Mouse (Mus musculus): Measurements from ENCODE around the gene Tasp1. TPM values are rescaled to one million over a fixed set of nuclear protein-coding genes. Genes with fewer than 3 reads are reported as not detected.
"Not testable (repeated sequence)": the region's sequence is repeated elsewhere in the genome, so short reads cannot be mapped to it uniquely, and the experiment has no call there.

Gene Tasp1
- polyA plus RNA-seq, 1 experiment from 2014 or later, result 17.7 TPM

- not testable (repeated sequence) for H3K27me3 ChIP-seq; H3K4me2 ChIP-seq (replicated peaks); H3K36me3 ChIP-seq; H3K9me3 ChIP-seq (replicated peaks); H3K27ac ChIP-seq; H3K4me1 ChIP-seq; H3K9ac ChIP-seq; H3K4me3 ChIP-seq; ATAC-seq (ENCODE audit: low FRiP score)
- 90% methylated on average over 2 of the region's 2 CpGs for WGBS
Measured at GRCm38 (mm10) chr2:139869071-139869470, 197.5 kb downstream of the Tasp1 start.

- not testable (repeated sequence) for H3K36me3 ChIP-seq; H3K4me3 ChIP-seq; H3K27me3 ChIP-seq; ATAC-seq (ENCODE audit: low FRiP score); H3K9me3 ChIP-seq (replicated peaks); H3K27ac ChIP-seq; H3K4me2 ChIP-seq (replicated peaks); H3K9ac ChIP-seq; H3K4me1 ChIP-seq
- WGBS, result 95% methylated on average over 3 of the region's 3 CpGs
Measured at GRCm38 (mm10) chr2:139863396-139863795, 203.2 kb downstream of the Tasp1 start.

- H3K9me3 ChIP-seq (replicated peaks), result no peaks in the 10 kb centered on the region
- H3K27me3 ChIP-seq, result no peaks in the 10 kb centered on the region
- H3K36me3 ChIP-seq, result no peaks in the 10 kb centered on the region
- H3K9ac ChIP-seq, result no peak overlapping the region
- ATAC-seq (ENCODE audit: low FRiP score), result no peak
- no peak overlapping the region for H3K27ac ChIP-seq
- H3K4me1 ChIP-seq, result no peaks in the 10 kb centered on the region
- H3K4me2 ChIP-seq (replicated peaks), result no peak overlapping the region
- WGBS, result 93% methylated on average over 5 of the region's 5 CpGs
- H3K4me3 ChIP-seq, result no peak overlapping the region
Measured at GRCm38 (mm10) chr2:139860133-139860494, 206.5 kb downstream of the Tasp1 start.

GRCm38 (mm10) chr2:139859424-139860132 lies 207.0 kb downstream of the Tasp1 start:
- Histone ChIP-seq H3K4me2 (replicated peaks) (no peak overlapping the region), H3K27me3 (no peaks in the 10 kb centered on the region), H3K27ac (no peak overlapping the region), H3K4me3 (no peak overlapping the region), H3K9me3 (replicated peaks) (no peaks in the 10 kb centered on the region), H3K9ac (no peak overlapping the region), H3K4me1 (no peaks in the 10 kb centered on the region), H3K36me3 (no peaks in the 10 kb centered on the region)
- ATAC-seq (ENCODE audit: low FRiP score), result no peak
- WGBS, result 58% methylated on average over 3 of the region's 3 CpGs

- Histone ChIP-seq H3K27me3 (no peaks in the 10 kb centered on the region), H3K4me3 (no peak overlapping the region), H3K9me3 (replicated peaks) (no peaks in the 10 kb centered on the region), H3K4me2 (replicated peaks) (no peak overlapping the region), H3K36me3 (no peaks in the 10 kb centered on the region), H3K9ac (no peak overlapping the region), H3K4me1 (no peaks in the 10 kb centered on the region), H3K27ac (no peak overlapping the region)
- 89% methylated on average over 1 of the region's 1 CpGs for WGBS
- no peak for ATAC-seq (ENCODE audit: low FRiP score)
Measured at GRCm38 (mm10) chr2:139849621-139850020, 217.0 kb downstream of the Tasp1 start.

- no peaks in the 10 kb centered on the region for H3K36me3 ChIP-seq
- no peak for ATAC-seq (ENCODE audit: low FRiP score)
- H3K4me1 ChIP-seq, result no peaks in the 10 kb centered on the region
- H3K9ac ChIP-seq, result no peak overlapping the region
- no peak overlapping the region for H3K4me3 ChIP-seq
- no peaks in the 10 kb centered on the region for H3K27me3 ChIP-seq
- 75% methylated on average over 1 of the region's 1 CpGs for WGBS
- H3K27ac ChIP-seq, result no peak overlapping the region
- no peak overlapping the region for H3K4me2 ChIP-seq (replicated peaks)
- H3K9me3 ChIP-seq (replicated peaks), result no peaks in the 10 kb centered on the region
Measured at GRCm38 (mm10) chr2:139841359-139841758, 225.2 kb downstream of the Tasp1 start.

GRCm38 (mm10) chr2:139840941-139841340 lies 225.7 kb downstream of the Tasp1 start:
- H3K4me2 ChIP-seq (replicated peaks), result no peak overlapping the region
- no peaks in the 10 kb centered on the region for H3K9me3 ChIP-seq (replicated peaks)
- no peak overlapping the region for H3K27ac ChIP-seq
- no peak for ATAC-seq (ENCODE audit: low FRiP score)
- WGBS, result 75% methylated on average over 5 of the region's 5 CpGs
- no peaks in the 10 kb centered on the region for H3K27me3 ChIP-seq
- no peak overlapping the region for H3K4me3 ChIP-seq
- no peak overlapping the region for H3K9ac ChIP-seq
- H3K4me1 ChIP-seq, result no peaks in the 10 kb centered on the region
- H3K36me3 ChIP-seq, result no peaks in the 10 kb centered on the region

GRCm38 (mm10) chr2:139821589-139822378 lies 244.8 kb downstream of the Tasp1 start:
- Histone ChIP-seq H3K4me1 (no peaks in the 10 kb centered on the region), H3K4me3 (no peak overlapping the region), H3K9ac (no peak overlapping the region), H3K27me3 (no peaks in the 10 kb centered on the region), H3K9me3 (replicated peaks) (no peaks in the 10 kb centered on the region), H3K4me2 (replicated peaks) (no peak overlapping the region), H3K27ac (no peak overlapping the region), H3K36me3 (no peaks in the 10 kb centered on the region)
- WGBS, result 79% methylated on average over 8 of the region's 8 CpGs
- no peak for ATAC-seq (ENCODE audit: low FRiP score)

- H3K9me3 ChIP-seq (replicated peaks), result no peaks in the 10 kb centered on the region
- no peak overlapping the region for H3K4me2 ChIP-seq (replicated peaks)
- no peak for ATAC-seq (ENCODE audit: low FRiP score)
- WGBS, result 83% methylated on average over 3 of the region's 3 CpGs
- H3K9ac ChIP-seq, result no peak overlapping the region
- H3K36me3 ChIP-seq, result no peaks in the 10 kb centered on the region
- H3K4me3 ChIP-seq, result no peak overlapping the region
- no peaks in the 10 kb centered on the region for H3K4me1 ChIP-seq
- H3K27me3 ChIP-seq, result no peaks in the 10 kb centered on the region
- no peak overlapping the region for H3K27ac ChIP-seq
Measured at GRCm38 (mm10) chr2:139817275-139817674, 249.3 kb downstream of the Tasp1 start.

GRCm38 (mm10) chr2:139807887-139808286 lies 258.7 kb downstream of the Tasp1 start:
- no peak overlapping the region for H3K9ac ChIP-seq
- no peak overlapping the region for H3K4me2 ChIP-seq (replicated peaks)
- H3K36me3 ChIP-seq, result no peaks in the 10 kb centered on the region
- WGBS, result 83% methylated on average over 6 of the region's 6 CpGs
- peak; percentile 67 for ATAC-seq (ENCODE audit: low FRiP score)
- no peaks in the 10 kb centered on the region for H3K27me3 ChIP-seq
- H3K9me3 ChIP-seq (replicated peaks), result no peaks in the 10 kb centered on the region
- no peak overlapping the region for H3K27ac ChIP-seq
- H3K4me1 ChIP-seq, result no peaks in the 10 kb centered on the region
- no peak overlapping the region for H3K4me3 ChIP-seq

- H3K36me3 ChIP-seq, result no peaks in the 10 kb centered on the region
- WGBS, result 83% methylated on average over 7 of the region's 7 CpGs
Measured at GRCm38 (mm10) chr2:139804041-139804440, 262.6 kb downstream of the Tasp1 start.

GRCm38 (mm10) chr2:139792345-139793120 lies 274.1 kb downstream of the Tasp1 start:
- H3K4me2 ChIP-seq (replicated peaks), result no peak overlapping the region
- no peak overlapping the region for H3K27ac ChIP-seq
- no peaks in the 10 kb centered on the region for H3K36me3 ChIP-seq
- no peaks in the 10 kb centered on the region for H3K4me1 ChIP-seq
- H3K4me3 ChIP-seq, result no peak overlapping the region
- no peak for ATAC-seq (ENCODE audit: low FRiP score)
- no peaks in the 10 kb centered on the region for H3K27me3 ChIP-seq
- no peaks in the 10 kb centered on the region for H3K9me3 ChIP-seq (replicated peaks)
- H3K9ac ChIP-seq, result no peak overlapping the region
- WGBS, result 82% methylated on average over 9 of the region's 9 CpGs

More at GRCm38 (mm10) chr2:139804041-139804440, 262.6 kb downstream of the Tasp1 start:
- no peak for ATAC-seq (ENCODE audit: low FRiP score)
- H3K9ac ChIP-seq, result no peak overlapping the region
- no peaks in the 10 kb centered on the region for H3K27me3 ChIP-seq
- no peaks in the 10 kb centered on the region for H3K4me1 ChIP-seq
- H3K4me3 ChIP-seq, result no peak overlapping the region
- no peak overlapping the region for H3K4me2 ChIP-seq (replicated peaks)
- H3K27ac ChIP-seq, result no peak overlapping the region
- no peaks in the 10 kb centered on the region for H3K9me3 ChIP-seq (replicated peaks)
